Mouse (Mus musculus) cortical plate, adult 2 months (tissue): ENCODE results near the gene Xlr5c.

Experiments
- CTCF ChIP-seq: fragments of 200-500 bp; IDR thresholded peaks from 2 replicates; pipeline ENCODE4 v1.5.1; 2011; ENCODE audit warnings: mild to moderate bottlenecking, control low read depth, low read length; ENCODE audit not compliant: insufficient read depth; ENCODE audit errors: extremely low read depth
- POLR2A ChIP-seq: fragments of 200-500 bp; IDR thresholded peaks from 2 replicates; pipeline ENCODE4 v1.6.1; 2011; ENCODE audit warnings: mild to moderate bottlenecking, low read length, control low read depth; ENCODE audit not compliant: insufficient read depth; ENCODE audit errors: extremely low read depth

- no peak for TF ChIP-seq CTCF
- TF ChIP-seq POLR2A: no peak
These were observed 49.7 kb upstream of the Xlr5c start, which contains the start of gene Zfp275 for GRCm38 (mm10) chrX:73342483-73342895.
